Mouse (Mus musculus): Measurements from ENCODE around the gene D430041D05Rik.

D430041D05Rik gene

DNA sequence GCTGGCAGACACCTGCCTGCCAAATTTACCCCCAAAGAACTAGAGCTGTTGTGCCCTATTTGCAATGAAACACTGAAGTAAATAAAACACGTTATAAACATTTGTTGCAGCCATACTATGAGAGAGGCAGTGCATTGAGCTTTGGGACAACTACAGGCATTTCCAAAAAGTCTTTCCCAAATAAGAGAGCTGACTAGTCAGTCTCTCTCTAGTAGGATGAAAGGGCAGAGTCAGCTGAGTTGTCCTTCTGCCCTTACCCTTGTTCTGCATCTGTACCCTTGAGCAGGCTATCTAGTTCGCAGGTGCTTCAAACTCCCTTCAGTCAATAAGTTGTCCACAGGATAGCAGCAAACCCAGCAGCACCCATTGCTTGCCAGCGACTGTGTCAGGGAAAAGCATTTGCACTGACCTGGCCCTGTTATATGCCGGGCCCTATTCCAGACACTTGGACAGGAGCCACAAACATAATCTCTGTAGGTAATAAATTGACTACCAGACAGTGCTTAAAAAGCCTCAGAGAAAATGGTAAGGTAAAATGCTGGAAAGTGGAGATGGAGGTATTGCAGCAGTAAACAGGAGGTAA, at the start of gene D430041D05Rik:
Gene D430041D05Rik (minus strand): TSS at position 51 of the 583 bp plus-strand sequence.
- in situ Hi-C loops (cut with MboI; ENCODE audit: low sequenced_read_pairs), result no loop called here

DNA sequence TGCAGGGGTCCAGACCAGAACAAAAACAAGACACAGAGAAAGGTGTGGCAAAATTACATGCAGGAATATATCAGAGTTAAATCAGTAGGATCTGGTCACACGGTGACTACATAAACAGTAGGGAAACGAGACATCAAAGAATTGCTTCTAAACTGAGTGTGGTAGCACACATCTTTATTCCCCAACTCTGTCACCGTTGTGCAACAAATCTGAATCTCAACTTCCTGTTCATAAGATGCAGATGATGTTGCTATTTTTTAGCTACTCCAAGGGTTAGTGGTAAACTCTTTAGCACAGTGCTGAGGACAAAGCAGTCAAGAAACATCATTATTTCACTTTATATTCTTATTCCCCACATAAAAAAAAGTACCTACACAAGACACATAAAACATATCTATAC, 49.2 kb upstream of the D430041D05Rik start:
- in situ Hi-C loops (cut with MboI; ENCODE audit: low sequenced_read_pairs), result no loop called here

DNA sequence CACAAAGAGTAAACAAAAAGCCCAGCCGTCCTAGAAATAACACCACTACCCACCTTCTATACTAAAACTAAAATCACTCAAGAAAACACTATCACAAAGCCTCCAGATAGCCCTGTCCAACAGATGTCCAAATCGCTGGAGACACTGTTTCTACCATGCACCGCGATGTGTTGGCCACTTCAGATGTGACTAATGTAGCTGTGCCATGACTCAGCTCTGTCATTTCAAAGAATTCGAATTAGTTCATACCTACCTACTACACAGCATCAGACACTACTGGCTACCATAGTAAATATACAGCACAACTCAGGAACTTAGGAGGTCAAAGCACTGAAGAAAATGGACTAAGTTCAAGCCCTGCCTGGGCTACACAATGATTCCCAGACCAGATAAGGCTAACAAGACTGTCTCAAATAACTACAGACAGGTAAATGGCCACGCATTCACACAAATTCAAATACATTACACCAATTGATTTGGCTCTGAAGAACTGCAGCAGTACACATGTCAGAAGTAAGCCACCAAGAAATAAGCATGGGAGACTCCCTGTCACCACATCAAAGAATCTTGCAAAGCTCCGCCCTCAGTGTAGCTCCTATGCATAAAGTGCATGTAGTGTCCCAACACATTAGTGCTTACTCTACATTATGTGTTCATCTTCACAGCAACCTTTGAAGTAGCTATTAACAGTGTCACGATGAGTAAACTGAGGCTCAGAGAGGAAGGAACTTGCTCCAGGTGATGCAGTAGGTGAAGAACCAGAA, 47.9 kb upstream of the D430041D05Rik start:
- in situ Hi-C loops (cut with MboI; ENCODE audit: low sequenced_read_pairs), result no loop called here

DNA sequence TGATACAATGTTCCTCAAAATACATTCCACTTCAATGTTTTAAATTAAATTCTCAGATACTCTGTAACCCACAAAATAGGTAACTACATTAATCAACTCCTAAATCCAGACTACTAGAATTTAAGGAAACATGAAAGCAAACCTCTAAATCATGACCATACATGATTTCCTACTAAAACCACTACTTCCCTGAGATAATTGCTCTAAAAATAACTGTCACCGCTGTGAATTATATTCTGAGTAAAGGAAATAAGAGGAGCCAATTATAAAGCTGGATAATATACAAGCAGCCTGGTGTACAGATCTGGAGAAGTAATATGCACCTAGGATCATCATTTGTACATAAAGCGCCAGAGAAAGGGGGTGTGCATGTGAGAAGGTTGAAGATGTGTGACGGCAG, 46.3 kb upstream of the D430041D05Rik start:
- in situ Hi-C loops (cut with MboI; ENCODE audit: low sequenced_read_pairs), result no loop called here

DNA sequence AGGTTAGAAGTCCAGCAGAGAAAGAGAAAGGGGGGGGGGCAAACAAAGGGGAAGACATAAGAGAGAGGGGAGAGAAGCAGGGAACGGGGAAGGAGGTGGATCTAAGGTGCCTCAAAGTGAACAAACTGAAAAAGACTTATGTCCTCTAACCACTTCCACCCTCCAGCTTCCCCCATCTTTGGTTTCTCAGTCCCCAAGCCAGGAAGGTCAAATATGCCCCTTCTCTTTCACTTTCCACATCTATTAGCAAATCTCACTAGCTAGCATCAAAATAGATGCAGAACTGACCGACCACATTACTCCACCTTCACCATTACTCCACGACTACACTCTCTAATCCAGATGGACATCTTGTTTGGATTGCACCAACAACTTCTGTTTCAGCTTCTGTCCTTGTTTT, 39.9 kb upstream of the D430041D05Rik start:
- in situ Hi-C loops (cut with MboI; ENCODE audit: low sequenced_read_pairs), result no loop called here

DNA sequence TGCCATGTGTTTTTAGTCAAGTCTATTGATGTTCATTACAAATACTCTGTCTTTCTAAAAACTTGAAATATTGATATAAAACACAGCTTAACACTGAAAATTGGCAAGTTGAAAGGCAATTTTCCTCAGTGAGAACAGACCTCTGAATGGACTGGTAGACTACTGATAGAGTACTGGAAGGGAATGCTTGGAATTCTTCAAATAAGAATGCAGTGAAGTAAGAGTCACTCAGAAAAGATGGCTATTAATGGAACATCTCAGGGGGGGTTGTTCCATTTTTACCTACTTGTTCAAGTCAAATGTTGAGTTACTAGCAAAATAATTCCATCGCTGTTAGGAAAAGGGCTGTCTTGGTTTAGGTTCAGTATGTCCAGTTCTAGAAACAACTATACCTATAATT, 38.4 kb upstream of the D430041D05Rik start:
- in situ Hi-C loops (cut with MboI; ENCODE audit: low sequenced_read_pairs), result loop anchor here (25.0 kb wide), 1 partner anchor 312 kb away; no protein-coding TSS in a partner anchor

DNA sequence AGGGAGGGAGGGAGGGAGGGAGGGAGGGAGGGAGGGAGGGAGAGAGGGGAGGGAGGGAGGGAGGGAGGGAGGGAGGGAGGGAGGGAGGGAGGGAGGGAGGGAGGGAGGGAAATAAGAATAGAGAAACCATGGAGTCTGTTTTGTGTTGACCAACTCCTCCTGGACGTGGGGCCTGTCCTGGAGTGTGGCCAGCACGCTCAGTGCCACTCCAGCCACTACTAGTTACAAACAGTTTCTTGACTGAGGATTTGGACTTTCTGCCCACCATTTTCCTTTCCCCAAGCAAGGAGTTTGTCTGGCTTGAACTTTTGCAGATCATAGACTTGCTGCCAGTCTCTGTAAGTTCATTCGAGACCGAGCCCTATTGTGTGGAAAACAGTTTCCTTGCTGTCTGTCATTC, 37.4 kb upstream of the D430041D05Rik start:
- in situ Hi-C loops (cut with MboI; ENCODE audit: low sequenced_read_pairs), result loop anchor here (25.0 kb wide), 1 partner anchor 311 kb away; no protein-coding TSS in a partner anchor

DNA sequence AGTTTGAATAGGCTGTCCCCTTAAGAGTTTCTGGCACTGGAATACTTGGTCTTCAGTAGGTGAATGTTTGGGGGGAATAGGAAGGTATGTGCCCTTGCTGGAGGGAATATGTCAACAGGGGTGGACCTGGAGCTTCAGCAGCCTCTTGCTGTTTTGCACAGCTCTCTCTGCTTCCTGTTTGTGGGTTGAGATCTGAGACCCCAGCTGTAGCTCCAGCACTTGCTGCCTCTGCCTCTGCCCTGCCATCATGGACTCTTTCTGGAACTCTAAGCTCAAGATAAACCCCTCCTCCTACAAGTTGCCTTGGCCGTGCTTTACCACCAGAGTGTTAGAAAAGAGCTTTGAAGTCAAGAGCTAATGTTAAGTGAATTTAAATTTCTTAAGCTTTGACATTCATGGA, 35.2 kb upstream of the D430041D05Rik start:
- in situ Hi-C loops (cut with MboI; ENCODE audit: low sequenced_read_pairs), result loop anchor here (25.0 kb wide), 1 partner anchor 309 kb away; no protein-coding TSS in a partner anchor

DNA sequence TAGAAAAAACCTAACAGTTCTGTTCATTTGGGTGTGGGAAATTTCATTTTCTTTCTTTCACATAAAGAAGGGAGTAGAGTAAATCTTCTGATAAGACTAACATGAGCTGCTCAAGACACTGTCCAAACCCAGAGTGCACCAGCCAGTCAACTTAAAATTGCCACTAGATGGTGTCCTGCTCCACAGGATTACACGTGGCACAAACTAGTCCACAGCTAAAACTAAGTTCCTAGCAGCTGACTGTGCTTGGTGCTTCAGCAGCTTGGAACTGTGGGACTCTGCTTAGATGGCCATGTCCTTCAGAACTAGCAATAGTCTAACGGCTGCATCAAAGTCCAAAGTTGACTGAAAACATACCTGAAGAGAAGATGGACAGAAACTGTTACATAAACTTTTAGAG, 34.0 kb upstream of the D430041D05Rik start:
- in situ Hi-C loops (cut with MboI; ENCODE audit: low sequenced_read_pairs), result loop anchor here (5.0 to 25.0 kb wide), 2 partner anchors 143 to 307 kb away; no protein-coding TSS in a partner anchor

DNA sequence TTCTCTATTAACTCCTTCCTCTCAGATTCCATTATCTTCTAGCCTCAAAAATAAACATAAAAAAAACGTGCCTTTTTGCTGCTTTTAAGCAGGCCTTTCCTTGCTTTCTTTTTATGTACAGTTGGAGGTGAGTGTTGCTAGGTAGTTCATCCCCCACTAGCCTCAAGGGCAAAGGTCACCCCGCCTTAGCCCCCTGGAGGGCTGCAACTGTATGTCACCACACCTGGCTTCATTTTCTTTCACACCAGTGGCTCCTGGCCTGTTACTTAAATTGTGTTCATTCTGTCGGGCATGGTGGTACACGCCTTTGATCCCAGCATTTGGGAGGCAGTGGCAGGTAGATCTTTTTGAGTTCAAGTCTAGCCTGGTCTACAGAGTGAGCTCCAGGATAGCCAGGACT, 31.5 kb upstream of the D430041D05Rik start:
- in situ Hi-C loops (cut with MboI; ENCODE audit: low sequenced_read_pairs), result loop anchor here (5.0 to 25.0 kb wide), 2 partner anchors 145 to 305 kb away; no protein-coding TSS in a partner anchor

DNA sequence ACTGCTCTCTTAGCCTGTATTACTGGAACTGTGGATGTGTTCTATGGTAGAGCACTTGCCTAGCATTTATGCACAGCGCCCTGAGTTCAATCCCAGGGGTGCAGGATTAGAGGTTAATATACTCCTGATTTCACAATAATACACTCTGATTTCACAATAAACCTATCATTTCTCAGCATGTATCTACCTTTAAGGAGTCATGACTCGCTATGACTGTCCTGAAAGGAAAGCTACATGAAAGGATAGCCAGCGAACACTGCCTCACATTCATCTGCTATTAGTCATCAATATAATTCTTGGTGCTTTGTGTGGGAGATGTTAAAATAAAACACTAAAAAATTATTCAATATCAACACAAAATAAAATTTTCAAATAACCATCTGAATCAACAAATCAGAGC, 25.4 kb upstream of the D430041D05Rik start:
- in situ Hi-C loops (cut with MboI; ENCODE audit: low sequenced_read_pairs), result loop anchor here (25.0 kb wide), 1 partner anchor 299 kb away; no protein-coding TSS in a partner anchor

DNA sequence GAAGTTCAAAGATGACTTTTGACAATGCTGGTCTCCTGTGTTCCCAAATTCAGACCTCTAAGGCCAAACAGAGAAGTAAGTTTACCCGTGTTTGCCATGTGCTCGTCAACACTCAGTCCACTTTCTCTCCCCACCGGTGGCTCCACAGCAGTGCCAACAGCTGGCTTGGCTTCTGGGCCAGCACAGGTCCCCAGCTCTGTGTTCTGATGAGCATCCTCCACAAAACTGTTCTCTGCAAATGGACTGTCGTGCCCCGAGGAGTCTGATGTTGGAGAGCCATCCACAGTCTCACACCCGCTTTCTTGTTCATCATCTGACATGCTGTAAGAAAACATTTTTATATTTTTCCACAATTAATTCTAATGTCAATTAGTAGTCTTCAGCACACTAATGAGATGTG, 20.3 kb upstream of the D430041D05Rik start:
- in situ Hi-C loops (cut with MboI; ENCODE audit: low sequenced_read_pairs), result loop anchor here (25.0 kb wide), 1 partner anchor 294 kb away; no protein-coding TSS in a partner anchor

DNA sequence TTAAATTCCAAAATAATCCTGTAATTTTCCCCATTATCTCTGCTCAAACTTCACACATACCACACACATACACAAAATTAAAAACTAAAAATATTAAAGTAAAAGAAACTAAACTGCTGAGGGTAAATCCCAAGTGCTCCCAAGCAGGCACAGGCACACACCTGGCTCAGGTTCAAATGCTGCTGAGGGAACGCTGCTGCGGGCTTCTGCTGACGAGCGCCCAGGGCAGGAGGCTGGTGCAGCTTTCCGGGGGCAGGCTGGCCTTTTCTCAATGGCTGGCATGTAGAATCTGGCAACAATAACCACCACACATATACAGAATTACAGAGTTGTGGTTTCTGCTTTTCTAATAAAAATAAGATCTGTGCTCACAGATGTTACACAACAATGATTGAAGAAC, 19.8 kb upstream of the D430041D05Rik start:
- in situ Hi-C loops (cut with MboI; ENCODE audit: low sequenced_read_pairs), result loop anchor here (25.0 kb wide), 1 partner anchor 293 kb away; no protein-coding TSS in a partner anchor

DNA sequence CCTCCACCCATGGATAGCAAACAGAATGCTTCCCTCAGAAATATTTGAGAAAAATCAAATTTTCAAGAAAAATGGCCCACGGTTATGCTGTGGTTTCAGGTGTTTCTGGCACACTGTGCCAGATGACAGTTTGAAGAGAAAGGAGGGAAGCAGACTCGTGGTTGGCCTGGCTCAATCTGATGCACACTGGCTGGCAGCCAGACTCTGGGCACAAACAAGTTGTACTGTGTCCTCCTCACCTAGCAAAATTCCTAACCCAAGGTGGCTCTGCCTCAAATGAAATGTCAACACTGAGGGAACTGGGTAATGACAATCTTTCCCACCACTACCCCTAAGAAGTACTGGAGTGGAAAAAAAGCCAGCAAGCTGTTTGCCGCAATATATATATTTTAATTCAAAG, 15.3 kb upstream of the D430041D05Rik start:
- in situ Hi-C loops (cut with MboI; ENCODE audit: low sequenced_read_pairs), result loop anchor here (25.0 kb wide), 1 partner anchor 289 kb away; no protein-coding TSS in a partner anchor

DNA sequence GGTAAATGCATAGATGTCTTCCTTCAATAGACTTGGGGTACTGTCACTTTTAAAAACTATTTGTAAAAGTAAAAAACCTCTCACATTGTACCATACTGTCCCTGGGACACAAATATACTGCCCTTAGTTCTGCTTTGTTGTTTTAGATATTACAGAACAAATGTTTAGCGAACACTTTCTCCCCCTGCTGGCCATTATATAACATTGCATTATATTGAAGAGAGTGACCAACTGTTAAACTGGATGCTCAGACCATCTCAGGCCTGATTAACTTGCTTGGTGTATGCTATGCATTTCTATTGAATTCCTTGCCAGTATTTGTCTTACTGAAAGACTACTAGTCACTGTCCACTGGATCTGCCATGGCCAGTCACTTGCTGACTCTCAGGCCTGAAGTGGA, 11.4 kb upstream of the D430041D05Rik start:
- in situ Hi-C loops (cut with MboI; ENCODE audit: low sequenced_read_pairs), result no loop called here

DNA sequence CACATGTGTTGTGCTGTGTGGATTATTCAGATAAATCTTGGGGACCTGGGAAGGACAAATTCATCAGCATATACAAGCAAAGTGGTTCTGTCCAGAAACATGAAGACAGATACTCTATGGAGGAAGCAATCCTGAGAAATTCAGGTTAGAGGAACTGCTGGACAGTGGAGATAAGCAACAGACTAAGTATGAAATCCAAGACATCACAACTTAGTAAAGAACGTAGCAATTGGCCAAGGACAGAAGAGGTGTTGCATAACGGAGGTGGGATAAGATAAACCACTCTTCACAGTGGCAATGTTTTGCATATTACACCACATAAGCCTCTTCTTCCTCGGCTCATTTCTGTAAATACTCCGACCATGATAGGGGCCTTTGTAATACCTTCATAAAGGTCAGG, 10.0 kb upstream of the D430041D05Rik start:
- in situ Hi-C loops (cut with MboI; ENCODE audit: low sequenced_read_pairs), result no loop called here

DNA sequence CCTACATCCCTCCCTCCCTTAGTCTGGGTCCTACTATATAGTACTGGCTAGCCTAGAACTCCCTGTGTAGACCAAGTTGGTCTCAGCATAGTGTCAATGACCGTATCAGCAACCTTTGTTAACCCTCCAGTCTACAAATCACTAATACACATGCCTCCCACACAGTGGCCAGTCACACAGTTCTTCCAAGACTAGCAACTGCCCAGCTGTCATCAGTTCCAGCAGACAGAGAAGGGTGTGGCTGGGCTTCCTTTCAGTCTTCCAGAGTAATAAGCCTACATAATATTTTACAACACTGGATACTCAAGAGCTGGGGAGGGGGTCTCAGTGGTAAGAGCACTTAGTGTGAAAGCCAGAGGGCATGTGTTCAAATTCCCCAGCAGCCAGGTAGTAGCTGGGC, 9.2 kb upstream of the D430041D05Rik start:
- in situ Hi-C loops (cut with MboI; ENCODE audit: low sequenced_read_pairs), result no loop called here

DNA sequence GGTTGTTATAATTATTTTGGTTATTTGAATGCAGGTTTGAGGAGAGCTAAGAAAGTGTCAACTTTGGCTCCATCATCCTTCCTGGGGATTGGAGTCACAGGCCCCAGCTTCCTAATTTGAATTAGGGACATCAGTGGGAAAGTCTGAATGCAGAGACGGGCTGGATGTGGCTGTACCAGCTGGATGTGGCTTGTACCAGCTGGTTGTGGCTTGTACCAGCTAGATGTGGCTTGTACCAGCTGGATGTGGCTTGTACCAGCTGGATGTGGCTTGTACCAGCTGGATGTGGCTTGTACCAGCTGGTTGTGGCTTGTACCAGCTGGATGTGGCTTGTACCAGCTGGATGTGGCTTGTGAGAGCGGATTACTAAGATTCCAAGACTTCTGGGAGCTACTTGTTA, 8.6 kb upstream of the D430041D05Rik start:
- in situ Hi-C loops (cut with MboI; ENCODE audit: low sequenced_read_pairs), result no loop called here

DNA sequence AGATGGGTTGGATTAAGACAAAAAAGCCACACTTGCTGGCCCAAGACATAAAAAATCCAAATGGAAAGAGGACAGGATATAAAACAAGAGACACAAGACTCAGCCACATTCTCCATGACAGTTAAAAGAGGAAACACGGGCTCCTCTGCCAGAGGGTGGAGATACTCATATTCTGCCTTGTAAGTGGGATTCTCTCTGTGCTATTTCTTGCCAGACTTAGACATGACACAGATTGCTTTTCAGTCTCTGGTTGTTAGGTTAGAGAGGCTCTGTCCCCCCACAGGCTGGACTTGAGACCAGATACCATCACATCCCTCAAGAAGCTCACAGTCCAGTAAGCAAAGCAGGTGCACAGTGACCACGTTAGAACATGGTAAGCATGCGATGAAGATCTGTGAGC, 2.2 kb upstream of the D430041D05Rik start:
- in situ Hi-C loops (cut with MboI; ENCODE audit: low sequenced_read_pairs), result no loop called here

DNA sequence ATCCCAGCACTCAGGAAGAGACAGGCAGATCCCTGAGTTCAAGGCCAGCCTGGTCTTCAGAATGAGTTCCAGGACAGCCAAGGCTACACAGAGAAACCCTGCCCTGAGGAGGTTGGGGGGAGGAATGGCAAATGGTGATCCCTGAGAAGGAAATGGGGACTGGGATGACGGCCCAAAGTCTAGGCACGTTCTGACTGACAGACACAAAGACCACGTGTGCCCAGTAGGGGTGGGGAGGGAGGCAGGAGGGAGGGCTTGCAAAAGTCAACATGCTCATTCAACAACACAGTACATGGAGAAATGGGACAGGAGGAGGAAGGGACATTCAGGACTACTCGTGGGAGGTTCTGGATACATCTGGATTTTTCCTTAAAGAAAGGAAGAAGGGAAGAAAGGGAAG, 1.7 kb upstream of the D430041D05Rik start:
- in situ Hi-C loops (cut with MboI; ENCODE audit: low sequenced_read_pairs), result no loop called here

DNA sequence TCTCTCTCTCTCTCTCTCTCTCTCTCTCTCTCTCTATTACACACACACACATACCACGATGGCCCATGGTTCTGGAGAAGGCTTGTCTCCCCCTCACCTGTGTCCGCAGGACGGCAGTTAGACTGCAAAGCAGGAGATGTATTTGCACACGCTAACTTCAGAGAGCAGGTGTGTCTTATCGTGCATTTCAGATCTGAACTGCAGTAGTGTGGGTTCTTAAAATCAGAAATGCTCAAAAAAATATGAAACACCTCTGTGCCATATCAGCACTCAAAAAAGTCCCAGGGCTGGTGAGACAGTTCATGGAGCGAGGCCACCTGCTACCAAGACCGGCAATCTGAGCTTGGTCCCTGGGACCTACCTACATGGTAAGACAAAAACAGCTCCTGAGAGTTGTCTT, 993 bp upstream of the D430041D05Rik start:
- in situ Hi-C loops (cut with MboI; ENCODE audit: low sequenced_read_pairs), result no loop called here
